Mouse (Mus musculus): ENCODE data around the gene Cluh.

DNA sequence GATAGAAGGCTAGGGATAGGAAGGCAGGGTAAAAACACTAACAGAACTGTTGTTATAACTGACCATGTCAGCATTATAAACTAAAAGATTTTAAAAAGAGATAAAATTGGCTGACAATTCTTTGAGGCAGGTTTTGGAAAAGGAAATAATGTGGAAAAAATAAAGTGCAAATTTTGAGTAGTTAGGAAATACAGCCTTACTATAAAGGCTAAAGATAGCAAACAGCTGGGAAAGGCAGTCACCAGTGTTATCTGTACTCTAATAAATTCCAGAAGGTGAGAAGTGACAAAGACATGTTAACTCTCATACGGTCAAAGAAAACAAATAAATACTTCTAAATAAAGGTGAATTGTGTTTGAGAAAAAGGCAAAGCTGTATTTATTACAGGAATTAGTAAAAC is 59.5 kb downstream of the Cluh start:
- no peak for TF ChIP-seq POLR2A (IDR thresholded peaks at IDR 0.05; ENCODE audit: borderline replicate concordance, extremely low read depth, insufficient read depth, insufficient read length, poor library complexity, severe bottlenecking)
- no peak for TF ChIP-seq CTCF (IDR thresholded peaks at IDR 0.05; ENCODE audit: borderline replicate concordance, extremely low read depth, insufficient read depth, insufficient read length)

Measured in brain, embryonic 14.5 days (tissue).